Mouse (Mus musculus): ENCODE data around the gene N4bp2.
"Not testable (repeated sequence)": the region's sequence is repeated elsewhere in the genome, so short reads cannot be mapped to it uniquely, and the experiment has no call there.

Gene N4bp2

GRCm38 (mm10) chr5:65764786-65765634 is 1.7 kb downstream of the N4bp2 start:
- peak; percentile 46 for DNase-seq (ENCODE audit: low spot score)

- DNase-seq (ENCODE audit: low spot score) = no peak
Measured at GRCm38 (mm10) chr5:65765635-65765911, 2.3 kb downstream of the N4bp2 start.

- DNase-seq (ENCODE audit: low spot score) = no peak
Measured at GRCm38 (mm10) chr5:65768007-65768406, 4.7 kb downstream of the N4bp2 start.

- DNase-seq (ENCODE audit: low spot score) = no peak
Measured at GRCm38 (mm10) chr5:65770065-65770464, 6.7 kb downstream of the N4bp2 start.

GRCm38 (mm10) chr5:65770493-65770892 is 7.2 kb downstream of the N4bp2 start:
- no peak for DNase-seq (ENCODE audit: low spot score)

- not testable (repeated sequence) for DNase-seq (ENCODE audit: low spot score)
Measured at GRCm38 (mm10) chr5:65773957-65774356, 10.6 kb downstream of the N4bp2 start.

- no peak for DNase-seq (ENCODE audit: low spot score)
Measured at GRCm38 (mm10) chr5:65776166-65776565, 12.8 kb downstream of the N4bp2 start.

- DNase-seq (ENCODE audit: low spot score) = no peak
Measured at GRCm38 (mm10) chr5:65776907-65777306, 13.6 kb downstream of the N4bp2 start.

- DNase-seq (ENCODE audit: low spot score) = not testable (repeated sequence)
Measured at GRCm38 (mm10) chr5:65778986-65779385, 15.7 kb downstream of the N4bp2 start.

- no peak for DNase-seq (ENCODE audit: low spot score)
Measured at GRCm38 (mm10) chr5:65779401-65780063, 16.2 kb downstream of the N4bp2 start.

- DNase-seq (ENCODE audit: low spot score) = no peak
Measured at GRCm38 (mm10) chr5:65781147-65781715, 17.9 kb downstream of the N4bp2 start.

GRCm38 (mm10) chr5:65781769-65782715 is 18.7 kb downstream of the N4bp2 start:
- no peak for DNase-seq (ENCODE audit: low spot score)

- DNase-seq (ENCODE audit: low spot score) = no peak
Measured at GRCm38 (mm10) chr5:65790604-65791225, 27.4 kb downstream of the N4bp2 start.

- no peak for DNase-seq (ENCODE audit: low spot score)
Measured at GRCm38 (mm10) chr5:65794202-65794601, 30.9 kb downstream of the N4bp2 start.

- no peak for DNase-seq (ENCODE audit: low spot score)
Measured at GRCm38 (mm10) chr5:65794702-65795101, 31.4 kb downstream of the N4bp2 start.

GRCm38 (mm10) chr5:65795293-65795993 is 32.1 kb downstream of the N4bp2 start:
- no peak for DNase-seq (ENCODE audit: low spot score)

- no peak for DNase-seq (ENCODE audit: low spot score)
Measured at GRCm38 (mm10) chr5:65795994-65796298, 32.6 kb downstream of the N4bp2 start.

GRCm38 (mm10) chr5:65823601-65824133 is 60.3 kb downstream of the N4bp2 start:
- no peak for DNase-seq (ENCODE audit: low spot score)

- no peak for DNase-seq (ENCODE audit: low spot score)
Measured at GRCm38 (mm10) chr5:65826476-65826875, 63.2 kb downstream of the N4bp2 start.

GRCm38 (mm10) chr5:65827102-65827501 is 63.8 kb downstream of the N4bp2 start:
- no peak for DNase-seq (ENCODE audit: low spot score)

GRCm38 (mm10) chr5:65828261-65828660 is 64.9 kb downstream of the N4bp2 start:
- DNase-seq (ENCODE audit: low spot score) = no peak
